Mouse (Mus musculus): ENCODE data around the gene Syn2. TPM values are rescaled to one million over a fixed set of nuclear protein-coding genes. Genes with fewer than 3 reads are reported as not detected.

Gene Syn2
- polyA plus RNA-seq, 1 experiment from 2014 or later = 1.7 TPM

DNA sequence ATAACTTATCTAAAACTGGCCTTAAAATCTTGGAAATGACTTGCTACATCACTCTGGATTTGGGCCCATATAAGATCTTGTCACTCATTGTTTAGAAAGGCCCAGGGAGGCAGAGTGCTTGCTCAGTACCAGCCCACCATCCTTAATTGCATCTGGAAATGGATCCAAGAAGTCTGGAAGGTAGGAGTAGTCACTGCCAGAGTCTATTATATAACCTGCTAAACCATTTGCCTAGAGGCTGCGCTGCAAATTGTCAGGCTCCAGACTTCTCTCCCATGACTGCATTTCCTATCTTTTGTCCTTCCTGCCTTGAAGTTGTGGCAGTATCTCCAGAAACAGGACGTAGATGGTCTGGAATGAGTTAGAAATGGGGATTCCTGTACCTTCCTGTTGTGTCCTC is 75.5 kb downstream of the Syn2 start:
- WGBS = 86% methylated on average over 2 of the region's 2 CpGs
- Histone ChIP-seq H3K27me3 (ENCODE audit: control insufficient read depth, insufficient read depth, low read length) (no peaks in the 10 kb centered on the region), H3K9ac (ENCODE audit: low read length) (no peak overlapping the region), H3K4me1 (replicated peaks; ENCODE audit: control insufficient read depth, insufficient read depth, low read length) (no peaks in the 10 kb centered on the region), H3K4me3 (ENCODE audit: low read depth, low read length) (no peak overlapping the region), H3K4me2 (ENCODE audit: low read depth, low read length, severe bottlenecking) (no peak overlapping the region), H3K9me3 (ENCODE audit: control insufficient read depth, low read length) (no peaks in the 10 kb centered on the region), H3K27ac (ENCODE audit: low read depth, low read length) (no peak overlapping the region), H3K36me3 (ENCODE audit: control insufficient read depth, insufficient read depth, low read length) (no peaks in the 10 kb centered on the region)
- DNase-seq (ENCODE audit: low spot score) = no peak
- no peak for ATAC-seq (replicated peaks; ENCODE audit: low FRiP score)

DNA sequence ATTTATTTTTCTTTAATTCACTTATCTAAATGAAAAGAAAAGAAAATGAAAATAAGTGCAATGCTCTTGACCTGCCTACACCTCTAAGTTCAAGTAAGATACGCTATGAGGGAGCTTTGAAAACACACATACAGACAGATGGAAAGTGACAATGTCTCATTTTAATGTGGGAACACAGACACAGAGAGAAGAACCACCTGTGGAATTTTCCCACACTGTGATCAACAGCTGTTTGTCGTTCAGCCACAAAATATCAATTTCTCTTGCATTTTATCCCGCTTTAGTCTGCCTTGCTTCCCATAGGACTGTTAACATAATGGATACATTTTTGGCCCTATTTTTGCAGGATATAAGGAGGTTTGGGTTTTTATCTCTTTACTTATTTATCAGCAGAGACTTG is 76.1 kb downstream of the Syn2 start:
- no peak for DNase-seq (ENCODE audit: low spot score)
- 88% methylated on average over 3 of the region's 3 CpGs for WGBS
- Histone ChIP-seq H3K27ac (ENCODE audit: low read depth, low read length) (no peak overlapping the region), H3K4me2 (ENCODE audit: low read depth, low read length, severe bottlenecking) (no peak overlapping the region), H3K4me1 (replicated peaks; ENCODE audit: control insufficient read depth, insufficient read depth, low read length) (no peaks in the 10 kb centered on the region), H3K4me3 (ENCODE audit: low read depth, low read length) (no peak overlapping the region), H3K27me3 (ENCODE audit: control insufficient read depth, insufficient read depth, low read length) (no peaks in the 10 kb centered on the region), H3K9ac (ENCODE audit: low read length) (no peak overlapping the region), H3K9me3 (ENCODE audit: control insufficient read depth, low read length) (no peaks in the 10 kb centered on the region), H3K36me3 (ENCODE audit: control insufficient read depth, insufficient read depth, low read length) (no peaks in the 10 kb centered on the region)
- no peak for ATAC-seq (replicated peaks; ENCODE audit: low FRiP score)

DNA sequence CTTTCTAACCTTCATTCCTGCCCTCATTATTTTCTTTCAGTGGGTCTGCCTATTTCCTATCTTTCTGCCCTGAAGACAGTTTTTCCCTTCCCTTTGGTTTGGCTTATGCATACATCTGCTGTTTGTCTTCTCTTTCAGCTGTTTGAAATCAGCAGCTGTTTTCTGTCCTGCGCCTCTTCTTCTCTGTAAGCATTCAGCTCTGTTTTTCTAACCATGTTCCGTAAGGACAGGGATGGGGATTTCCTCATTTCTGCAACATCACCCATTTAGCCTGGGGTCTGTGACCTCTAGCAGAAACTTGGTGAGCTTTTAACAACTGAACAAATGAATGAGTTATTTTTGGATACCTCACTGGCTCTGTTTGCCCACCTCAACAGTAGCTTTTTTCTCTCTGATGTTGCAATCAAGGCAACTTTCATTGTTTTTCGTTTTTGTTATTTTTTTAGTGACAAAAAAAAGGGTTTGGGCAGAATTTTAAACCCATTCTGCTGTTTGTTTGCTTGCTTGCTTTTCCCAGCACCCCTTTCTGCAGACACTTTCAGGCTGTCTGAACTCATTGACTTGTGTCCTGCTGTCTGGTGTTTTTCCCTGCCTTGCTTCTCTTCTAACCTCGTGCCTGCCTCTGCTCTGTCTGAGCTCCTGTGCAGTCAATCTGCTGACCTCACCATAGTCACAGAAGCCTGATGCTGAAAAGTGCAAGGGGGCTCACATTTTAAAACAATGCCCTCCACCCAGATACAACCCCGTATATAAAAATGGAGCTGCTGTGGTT is 77.6 kb downstream of the Syn2 start:
- Histone ChIP-seq H3K36me3 (ENCODE audit: control insufficient read depth, insufficient read depth, low read length) (no peaks in the 10 kb centered on the region), H3K27me3 (ENCODE audit: control insufficient read depth, insufficient read depth, low read length) (no peaks in the 10 kb centered on the region), H3K27ac (ENCODE audit: low read depth, low read length) (no peak overlapping the region), H3K4me1 (replicated peaks; ENCODE audit: control insufficient read depth, insufficient read depth, low read length) (no peaks in the 10 kb centered on the region), H3K9me3 (ENCODE audit: control insufficient read depth, low read length) (no peaks in the 10 kb centered on the region), H3K4me2 (ENCODE audit: low read depth, low read length, severe bottlenecking) (no peak overlapping the region), H3K4me3 (ENCODE audit: low read depth, low read length) (no peak overlapping the region), H3K9ac (ENCODE audit: low read length) (no peak overlapping the region)
- 62% methylated on average over 5 of the region's 5 CpGs for WGBS
- ATAC-seq (replicated peaks; ENCODE audit: low FRiP score) (no peak), DNase-seq (ENCODE audit: low spot score) (no peak)

DNA sequence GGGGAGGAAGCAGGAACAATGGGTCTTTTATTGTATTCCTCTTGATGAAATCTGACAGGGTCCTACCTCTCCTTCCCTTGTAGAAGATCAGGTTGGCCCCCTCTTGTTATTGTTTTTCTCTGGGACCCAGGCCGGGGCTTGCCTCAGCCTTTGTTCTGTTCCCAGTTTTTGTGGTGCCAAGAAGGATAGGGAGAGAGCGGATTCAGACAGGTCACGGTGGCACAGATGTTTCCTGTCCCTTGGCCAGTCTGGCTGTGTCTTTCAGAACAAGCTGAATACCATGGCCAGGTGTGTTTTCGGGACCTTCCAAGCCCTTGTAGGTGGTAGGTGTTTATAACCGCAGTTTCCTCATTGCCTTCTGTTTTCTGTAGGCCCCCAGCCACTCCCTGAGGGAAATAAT is 78.4 kb downstream of the Syn2 start:
- Histone ChIP-seq H3K4me3 (ENCODE audit: low read depth, low read length) (no peak overlapping the region), H3K27me3 (ENCODE audit: control insufficient read depth, insufficient read depth, low read length) (no peaks in the 10 kb centered on the region), H3K36me3 (ENCODE audit: control insufficient read depth, insufficient read depth, low read length) (no peaks in the 10 kb centered on the region), H3K4me2 (ENCODE audit: low read depth, low read length, severe bottlenecking) (no peak overlapping the region), H3K9ac (ENCODE audit: low read length) (no peak overlapping the region), H3K27ac (ENCODE audit: low read depth, low read length) (no peak overlapping the region), H3K9me3 (ENCODE audit: control insufficient read depth, low read length) (no peaks in the 10 kb centered on the region), H3K4me1 (replicated peaks; ENCODE audit: control insufficient read depth, insufficient read depth, low read length) (no peaks in the 10 kb centered on the region)
- no peak for ATAC-seq (replicated peaks; ENCODE audit: low FRiP score)
- 60% methylated on average over 5 of the region's 5 CpGs for WGBS
- DNase-seq (ENCODE audit: low spot score) = no peak

DNA sequence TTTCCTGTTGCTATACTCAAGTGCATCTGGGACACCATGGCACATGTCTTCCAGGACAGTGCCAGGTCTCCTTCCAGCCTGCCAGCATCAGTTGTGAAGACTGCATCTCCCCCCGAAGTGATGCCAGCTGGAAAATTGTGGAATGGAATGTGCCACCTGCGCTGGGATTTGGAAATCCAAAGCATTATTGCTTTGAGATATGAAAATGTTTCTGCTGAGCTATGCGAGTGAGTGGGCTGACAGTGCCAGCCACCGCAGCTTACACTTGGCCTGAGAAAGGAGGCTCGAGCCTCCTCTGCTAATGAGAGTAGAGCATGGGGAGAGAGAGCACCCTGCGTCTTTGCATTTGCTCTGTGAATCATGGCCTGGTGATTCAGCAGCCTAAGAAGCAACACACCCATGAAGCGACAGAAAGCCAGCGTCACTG is 86.5 kb downstream of the Syn2 start:
- Histone ChIP-seq H3K9ac (ENCODE audit: low read length) (no peak overlapping the region), H3K9me3 (ENCODE audit: control insufficient read depth, low read length) (no peaks in the 10 kb centered on the region), H3K27ac (ENCODE audit: low read depth, low read length) (no peak overlapping the region), H3K27me3 (ENCODE audit: control insufficient read depth, insufficient read depth, low read length) (no peaks in the 10 kb centered on the region), H3K4me2 (ENCODE audit: low read depth, low read length, severe bottlenecking) (no peak overlapping the region), H3K4me1 (replicated peaks; ENCODE audit: control insufficient read depth, insufficient read depth, low read length) (no peaks in the 10 kb centered on the region), H3K36me3 (ENCODE audit: control insufficient read depth, insufficient read depth, low read length) (no peaks in the 10 kb centered on the region), H3K4me3 (ENCODE audit: low read depth, low read length) (no peak overlapping the region)
- 86% methylated on average over 8 of the region's 8 CpGs for WGBS
- no peak for ATAC-seq (replicated peaks; ENCODE audit: low FRiP score)
- DNase-seq (ENCODE audit: low spot score) = no peak

DNA sequence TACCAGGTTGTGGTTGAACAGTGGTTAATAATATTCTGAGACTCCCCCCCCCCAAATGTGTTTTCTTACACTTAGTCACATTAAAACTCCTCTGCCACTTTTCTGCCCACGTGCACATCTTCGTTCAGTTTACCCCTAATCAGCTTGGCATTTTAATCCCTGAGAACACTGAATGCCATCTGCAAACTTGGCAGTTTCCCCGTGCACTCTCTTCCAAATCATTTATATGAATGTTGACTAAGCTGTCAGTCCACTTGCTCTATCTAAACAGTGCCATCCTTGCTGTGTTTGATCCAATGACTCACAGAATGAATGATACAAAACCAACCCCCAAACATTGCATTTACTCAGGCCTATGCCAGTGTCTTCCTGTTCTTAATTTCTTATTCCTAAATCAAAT is 90.8 kb downstream of the Syn2 start:
- H3K4me3 ChIP-seq (ENCODE audit: low read depth, low read length) = no peak overlapping the region
- H3K9me3 ChIP-seq (ENCODE audit: control insufficient read depth, low read length) = no peaks in the 10 kb centered on the region
- ATAC-seq (replicated peaks; ENCODE audit: low FRiP score) (no peak), DNase-seq (ENCODE audit: low spot score) (no peak)
- H3K27me3 ChIP-seq (ENCODE audit: control insufficient read depth, insufficient read depth, low read length) = no peaks in the 10 kb centered on the region
- 71% methylated on average over 3 of the region's 3 CpGs for WGBS
- H3K9ac ChIP-seq (ENCODE audit: low read length) = no peak overlapping the region
- no peak overlapping the region for H3K4me2 ChIP-seq (ENCODE audit: low read depth, low read length, severe bottlenecking)
- H3K4me1 ChIP-seq (replicated peaks; ENCODE audit: control insufficient read depth, insufficient read depth, low read length) = no peaks in the 10 kb centered on the region
- no peaks in the 10 kb centered on the region for H3K36me3 ChIP-seq (ENCODE audit: control insufficient read depth, insufficient read depth, low read length)
- no peak overlapping the region for H3K27ac ChIP-seq (ENCODE audit: low read depth, low read length)

DNA sequence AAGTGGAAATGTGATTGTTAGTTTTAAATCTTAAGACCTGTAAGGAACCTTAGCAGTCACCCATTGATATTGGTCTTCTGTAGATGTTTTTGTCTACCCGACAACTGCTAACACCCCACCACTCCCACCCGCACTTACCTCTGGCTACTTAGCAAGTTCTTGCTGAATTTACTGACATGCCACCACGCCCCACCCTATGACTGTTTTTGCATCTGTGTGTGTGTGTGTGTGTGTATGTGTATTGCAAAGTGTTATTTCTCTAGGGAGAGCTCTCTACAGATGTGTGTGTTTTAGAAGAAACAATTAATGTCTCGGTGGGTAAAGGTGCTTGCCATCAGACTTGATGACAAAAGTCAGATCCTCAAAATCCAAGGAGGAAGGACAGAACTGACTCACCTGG is 92.3 kb downstream of the Syn2 start, which contains the start of gene Gm17482:
Gene Gm17482, plus strand, starts transcription at position 301 of the 400 bp plus-strand sequence.
- ATAC-seq (replicated peaks; ENCODE audit: low FRiP score) (no peak), DNase-seq (ENCODE audit: low spot score) (no peak)
- H3K4me2 ChIP-seq (ENCODE audit: low read depth, low read length, severe bottlenecking) = no peak within 1 kb of the TSS
- H3K9ac ChIP-seq (ENCODE audit: low read length) = no peak within 1 kb of the TSS
- H3K9me3 ChIP-seq (ENCODE audit: control insufficient read depth, low read length) = no peaks in the 10 kb centered on the region
- H3K27me3 ChIP-seq (ENCODE audit: control insufficient read depth, insufficient read depth, low read length) = no peaks in the 10 kb centered on the region
- no peaks in the 10 kb centered on the region for H3K36me3 ChIP-seq (ENCODE audit: control insufficient read depth, insufficient read depth, low read length)
- WGBS = 71% methylated on average over 4 of the region's 4 CpGs
- H3K4me1 ChIP-seq (replicated peaks; ENCODE audit: control insufficient read depth, insufficient read depth, low read length) = no peaks in the 10 kb centered on the region
- H3K4me3 ChIP-seq (ENCODE audit: low read depth, low read length) = no peak within 1 kb of the TSS
- H3K27ac ChIP-seq (ENCODE audit: low read depth, low read length) = no peak within 1 kb of the TSS

DNA sequence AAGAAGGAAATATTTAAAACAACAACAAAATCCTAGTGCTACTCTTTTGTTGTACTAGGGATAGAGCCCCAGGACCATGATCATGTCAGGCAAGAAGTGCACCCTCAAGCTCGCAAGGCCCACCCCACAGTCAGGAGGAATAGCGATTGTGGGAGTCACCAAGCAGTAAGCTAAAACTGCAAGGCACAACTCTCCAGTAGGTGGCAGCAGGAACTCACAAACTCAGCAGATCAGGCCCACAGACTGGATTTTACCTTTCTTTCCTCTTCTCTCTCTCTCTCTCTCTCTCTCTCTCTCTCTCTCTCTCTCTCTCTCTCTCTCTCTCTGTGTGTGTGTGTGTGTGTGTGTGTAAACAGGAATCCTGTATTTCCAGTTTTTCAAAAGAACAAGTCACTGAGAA is 92.8 kb downstream of the Syn2 start:
- H3K27me3 ChIP-seq (ENCODE audit: control insufficient read depth, insufficient read depth, low read length) = no peaks in the 10 kb centered on the region
- 21% methylated on average over 2 of the region's 2 CpGs for WGBS
- ATAC-seq (replicated peaks; ENCODE audit: low FRiP score) = no peak
- H3K4me1 ChIP-seq (replicated peaks; ENCODE audit: control insufficient read depth, insufficient read depth, low read length) = no peaks in the 10 kb centered on the region
- peak; percentile 84 for DNase-seq (ENCODE audit: low spot score)
- H3K36me3 ChIP-seq (ENCODE audit: control insufficient read depth, insufficient read depth, low read length) = no peaks in the 10 kb centered on the region
- H3K27ac ChIP-seq (ENCODE audit: low read depth, low read length) = no peak overlapping the region
- H3K9me3 ChIP-seq (ENCODE audit: control insufficient read depth, low read length) = no peaks in the 10 kb centered on the region
- no peak overlapping the region for H3K4me2 ChIP-seq (ENCODE audit: low read depth, low read length, severe bottlenecking)
- H3K4me3 ChIP-seq (ENCODE audit: low read depth, low read length) = no peak overlapping the region
- no peak overlapping the region for H3K9ac ChIP-seq (ENCODE audit: low read length)

DNA sequence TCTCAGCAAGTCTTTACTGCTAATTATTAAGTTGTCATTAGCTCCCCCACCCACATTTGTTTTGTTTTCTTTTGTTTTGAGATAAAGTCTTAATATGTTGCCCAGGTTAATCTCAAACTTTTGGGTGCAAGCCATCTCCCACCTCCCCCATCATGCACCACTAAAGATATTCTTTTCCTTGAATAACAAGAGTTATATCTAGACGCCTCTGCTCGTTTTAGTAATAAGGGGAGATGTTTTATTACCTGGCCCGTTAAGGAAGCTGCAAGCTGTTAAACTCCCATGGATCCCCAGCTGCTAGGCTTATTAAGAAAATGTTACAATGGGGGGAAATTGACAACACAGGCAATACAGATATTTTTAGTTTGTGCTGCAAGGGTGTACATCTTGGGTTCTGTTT is 95.9 kb downstream of the Syn2 start:
- Histone ChIP-seq H3K36me3 (ENCODE audit: control insufficient read depth, insufficient read depth, low read length) (no peaks in the 10 kb centered on the region), H3K4me2 (ENCODE audit: low read depth, low read length, severe bottlenecking) (no peak overlapping the region), H3K9ac (ENCODE audit: low read length) (no peak overlapping the region), H3K27ac (ENCODE audit: low read depth, low read length) (no peak overlapping the region), H3K9me3 (ENCODE audit: control insufficient read depth, low read length) (no peaks in the 10 kb centered on the region), H3K27me3 (ENCODE audit: control insufficient read depth, insufficient read depth, low read length) (no peaks in the 10 kb centered on the region), H3K4me3 (ENCODE audit: low read depth, low read length) (no peak overlapping the region), H3K4me1 (replicated peaks; ENCODE audit: control insufficient read depth, insufficient read depth, low read length) (no peaks in the 10 kb centered on the region)
- WGBS = 80% methylated on average over 3 of the region's 3 CpGs
- DNase-seq (ENCODE audit: low spot score) = no peak
- no peak for ATAC-seq (replicated peaks; ENCODE audit: low FRiP score)

Data from forebrain, embryonic 11.5 days (tissue).